Mouse (Mus musculus) C2C12 (cell line): ENCODE results near the gene Furin. TPM values are rescaled to one million over a fixed set of nuclear protein-coding genes. Genes with fewer than 3 reads are reported as not detected.

Source experiments
- H3K27me3 ChIP-seq: one replicate; pipeline ENCODE4 v1.6.1; 2011; ENCODE audit not compliant: control insufficient read depth, insufficient read depth, insufficient read length
- H3K36me3 ChIP-seq: one replicate; pipeline ENCODE4 v1.6.1; 2011; ENCODE audit not compliant: control insufficient read depth, insufficient read depth
- H3K4me3 ChIP-seq: one replicate; pipeline ENCODE4 v1.5.1; 2011; ENCODE audit warnings: mild to moderate bottlenecking, control low read depth; ENCODE audit not compliant: poor library complexity, insufficient read depth, severe bottlenecking
- H3K79me2 ChIP-seq: one replicate; pipeline ENCODE4 v1.6.1; 2011; ENCODE audit not compliant: control insufficient read depth, insufficient read depth
- H3K79me3 ChIP-seq: one replicate; pipeline ENCODE4 v1.6.1; 2011; ENCODE audit warnings: low read depth, control low read depth
- H3ac ChIP-seq: one replicate; pipeline ENCODE3; 2011; ENCODE audit warnings: low read depth; ENCODE audit not compliant: control insufficient read depth, insufficient read length
- CEBPB ChIP-seq: IDR thresholded peaks from one replicate; pipeline ENCODE4 v1.6.1; 2011; ENCODE audit warnings: low read depth, mild to moderate bottlenecking, control low read depth, moderate library complexity
- CTCF ChIP-seq: IDR thresholded peaks from one replicate; pipeline ENCODE4 v1.5.1; 2011; ENCODE audit not compliant: control insufficient read depth, insufficient read depth, insufficient read length
- FOSL1 ChIP-seq: IDR thresholded peaks from one replicate; pipeline ENCODE4 v1.8.0; 2011; ENCODE audit warnings: mild to moderate bottlenecking, low read length; ENCODE audit not compliant: poor library complexity, insufficient read depth, severe bottlenecking
- MAX ChIP-seq: IDR thresholded peaks from one replicate; pipeline ENCODE4 v1.6.1; 2011; ENCODE audit warnings: mild to moderate bottlenecking, control low read depth
- MYOD1 ChIP-seq: IDR thresholded peaks from one replicate; pipeline ENCODE4 v1.6.1; 2011; ENCODE audit warnings: low read depth; ENCODE audit not compliant: control insufficient read depth, insufficient read length
- MYOG ChIP-seq: IDR thresholded peaks from one replicate; pipeline ENCODE4 v1.6.1; 2011; ENCODE audit not compliant: control insufficient read depth, insufficient read length; ENCODE audit errors: extremely low read depth
- USF1 ChIP-seq: IDR thresholded peaks from one replicate; pipeline ENCODE4 v1.6.1; 2011; ENCODE audit warnings: low read depth, mild to moderate bottlenecking, control low read depth, moderate library complexity
- polyA plus RNA-seq: library from polyadenylated mRNA; unstranded; fragments of >200 nt; fragmentation: generic; extraction: Trizol; gene quantifications from one replicate; pipeline ENCODE4 v1.2.1, GENCODE M21; 2012; ENCODE audit warnings: missing spikeins

Furin gene
- polyA plus RNA-seq, 1 experiment: 63.6 TPM

DNA sequence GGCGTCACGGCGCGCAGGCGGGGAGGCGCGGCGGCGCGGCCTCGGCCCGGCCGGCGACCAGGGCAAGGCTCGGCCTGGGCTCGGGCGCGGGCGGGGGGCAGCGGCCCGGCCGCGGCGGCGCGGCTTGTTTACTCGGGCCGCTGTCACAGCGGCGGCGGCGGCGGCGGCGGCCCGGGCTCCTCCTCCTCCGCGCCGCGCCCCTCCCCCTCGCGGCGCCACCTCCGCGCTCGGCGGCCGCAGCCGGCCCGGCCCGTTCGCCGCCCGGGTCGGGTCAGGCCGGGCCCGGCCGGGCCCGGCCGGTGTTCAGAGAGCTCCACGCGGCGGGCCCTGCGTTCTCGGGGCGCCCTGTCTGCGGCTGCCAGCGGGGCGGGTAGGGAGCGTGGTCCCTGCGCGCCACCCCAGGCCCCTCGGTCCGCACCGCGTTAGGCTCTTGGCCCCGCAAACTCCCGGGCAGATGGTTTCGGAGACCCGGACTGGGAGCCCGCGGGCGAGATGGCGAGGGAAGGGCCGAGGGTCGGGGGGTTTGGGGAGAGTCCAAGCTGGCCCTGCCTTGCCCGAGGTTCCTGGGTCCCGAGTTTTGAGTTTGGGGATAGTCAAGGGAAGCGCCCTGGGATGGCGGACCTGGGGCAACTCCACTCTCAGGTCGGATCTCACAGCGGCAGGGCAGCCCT, 2.5 kb downstream of the Furin start:
- peaks cover 4% of the 10 kb centered on the region for H3K36me3 ChIP-seq
- H3ac ChIP-seq: peak overlapping the region; percentile 97
- H3K79me2 ChIP-seq: peaks cover 51% of the 10 kb centered on the region
- H3K4me3 ChIP-seq: peak overlapping the region; percentile 65
- no peak for TF ChIP-seq USF1
- no peak for TF ChIP-seq MYOG
- TF ChIP-seq MAX: no peak
- no peaks in the 10 kb centered on the region for H3K27me3 ChIP-seq
- H3K79me3 ChIP-seq: peaks cover 30% of the 10 kb centered on the region

GRCm38 (mm10) chr7:80401860-80402641, 3.2 kb downstream of the Furin start:
- Histone ChIP-seq H3K27me3 (no peaks in the 10 kb centered on the region), H3ac (peak overlapping the region; percentile 97), H3K79me3 (peaks cover 30% of the 10 kb centered on the region), H3K79me2 (peaks cover 59% of the 10 kb centered on the region), H3K4me3 (peak overlapping the region; percentile 65), H3K36me3 (peaks cover 12% of the 10 kb centered on the region)
- TF ChIP-seq CTCF: no peak
- TF ChIP-seq MYOD1: no peak
- TF ChIP-seq MYOG: no peak
- TF ChIP-seq MAX: no peak
- TF ChIP-seq CEBPB: no peak
- TF ChIP-seq USF1: no peak
- TF ChIP-seq FOSL1: no peak

GRCm38 (mm10) chr7:80401041-80401859, 4.0 kb downstream of the Furin start:
- peaks cover 63% of the 10 kb centered on the region for H3K79me2 ChIP-seq
- peak overlapping the region; percentile 97 for H3ac ChIP-seq
- H3K79me3 ChIP-seq: peaks cover 30% of the 10 kb centered on the region
- no peaks in the 10 kb centered on the region for H3K27me3 ChIP-seq
- TF ChIP-seq CEBPB: no peak
- TF ChIP-seq MYOD1: no peak
- no peak for TF ChIP-seq CTCF
- peak; percentile 66 for TF ChIP-seq FOSL1
- no peak for TF ChIP-seq MAX
- no peak for TF ChIP-seq MYOG
- TF ChIP-seq USF1: no peak
- H3K4me3 ChIP-seq: peak overlapping the region; percentile 65
- peaks cover 18% of the 10 kb centered on the region for H3K36me3 ChIP-seq

GRCm38 (mm10) chr7:80400571-80400970, 4.7 kb downstream of the Furin start:
- TF ChIP-seq MYOD1 (no peak), CTCF (no peak), USF1 (no peak), MYOG (no peak), CEBPB (no peak), MAX (no peak), FOSL1 (no peak)
- Histone ChIP-seq H3K79me3 (peaks cover 30% of the 10 kb centered on the region), H3K36me3 (peaks cover 22% of the 10 kb centered on the region), H3ac (peak overlapping the region; percentile 26), H3K79me2 (peaks cover 63% of the 10 kb centered on the region), H3K4me3 (peak overlapping the region; percentile 19), H3K27me3 (no peaks in the 10 kb centered on the region)

- Histone ChIP-seq H3K4me3 (peak overlapping the region; percentile 6), H3K79me3 (peaks cover 30% of the 10 kb centered on the region), H3ac (no peak overlapping the region), H3K27me3 (no peaks in the 10 kb centered on the region), H3K36me3 (peaks cover 27% of the 10 kb centered on the region), H3K79me2 (peaks cover 63% of the 10 kb centered on the region)
- TF ChIP-seq USF1: no peak
- TF ChIP-seq CEBPB: peak; percentile 81
- TF ChIP-seq MAX: no peak
- no peak for TF ChIP-seq MYOG
- no peak for TF ChIP-seq FOSL1
Observed at GRCm38 (mm10) chr7:80400099-80400498, 5.1 kb downstream of the Furin start.
